Mouse (Mus musculus) hindbrain, embryonic 15.5 days (tissue): ENCODE results near the gene Tldc1. TPM values are rescaled to one million over a fixed set of nuclear protein-coding genes. Genes with fewer than 3 reads are reported as not detected.

ENCODE experiments used
- ATAC-seq: fragments of 200-750 bp; cut with Nextera tagmentation; 2 replicates; pipeline ENCODE4 v1.8.0; 2017; ENCODE audit warnings: low read depth, moderate number of reproducible peaks, moderate TSS enrichment; ENCODE audit not compliant: low FRiP score
- H3K27ac ChIP-seq: fragments of 300-500 bp; sonication (generic); replicated peaks from 2 replicates; pipeline ENCODE4 v1.5.1; 2015; ENCODE audit warnings: mild to moderate bottlenecking, inconsistent platforms
- H3K27me3 ChIP-seq: fragments of 300-500 bp; sonication (generic); 2 replicates; pipeline ENCODE4 v1.6.1; 2015; ENCODE audit warnings: control low read depth, inconsistent platforms
- H3K36me3 ChIP-seq: fragments of 300-500 bp; sonication (generic); 2 replicates; pipeline ENCODE4 v1.6.1; 2015; ENCODE audit warnings: control low read depth, inconsistent platforms
- H3K4me1 ChIP-seq: fragments of 300-500 bp; sonication (generic); replicated peaks from 2 replicates; pipeline ENCODE4 v1.6.1; 2015; ENCODE audit warnings: control low read depth, inconsistent platforms
- H3K4me2 ChIP-seq: fragments of 300-500 bp; sonication (generic); 2 replicates; pipeline ENCODE4 v1.6.1; 2015; ENCODE audit warnings: moderate library complexity, mild to moderate bottlenecking, inconsistent platforms
- H3K4me3 ChIP-seq: fragments of 300-500 bp; sonication (generic); 2 replicates; pipeline ENCODE4 v1.5.1; 2015; ENCODE audit warnings: mild to moderate bottlenecking, inconsistent platforms
- H3K9ac ChIP-seq: fragments of 300-500 bp; sonication (generic); 2 replicates; pipeline ENCODE4 v1.6.1; 2015; ENCODE audit warnings: inconsistent platforms
- H3K9me3 ChIP-seq: fragments of 300-500 bp; sonication (generic); 2 replicates; pipeline ENCODE4 v1.6.1; 2016; ENCODE audit warnings: control low read depth, inconsistent platforms
- WGBS: fragments of 180-500 bp; shearing (Covaris S2); methylation state at CpG from one replicate; pipeline ENCODE4 v1.1.7; 2015; 5-methylcytosine and 5-hydroxymethylcytosine counted together
- polyA plus RNA-seq: library from polyadenylated mRNA; unstranded; fragments of >200 nt; fragmentation: Nextera tagmentation; extraction: Ambion mirVana; gene quantifications from 2 replicates; pipeline ENCODE4 v1.2.1, GENCODE M21; 2015

Gene Tldc1
- polyA plus RNA-seq, 1 experiment from 2014 or later = 13.2 TPM

DNA sequence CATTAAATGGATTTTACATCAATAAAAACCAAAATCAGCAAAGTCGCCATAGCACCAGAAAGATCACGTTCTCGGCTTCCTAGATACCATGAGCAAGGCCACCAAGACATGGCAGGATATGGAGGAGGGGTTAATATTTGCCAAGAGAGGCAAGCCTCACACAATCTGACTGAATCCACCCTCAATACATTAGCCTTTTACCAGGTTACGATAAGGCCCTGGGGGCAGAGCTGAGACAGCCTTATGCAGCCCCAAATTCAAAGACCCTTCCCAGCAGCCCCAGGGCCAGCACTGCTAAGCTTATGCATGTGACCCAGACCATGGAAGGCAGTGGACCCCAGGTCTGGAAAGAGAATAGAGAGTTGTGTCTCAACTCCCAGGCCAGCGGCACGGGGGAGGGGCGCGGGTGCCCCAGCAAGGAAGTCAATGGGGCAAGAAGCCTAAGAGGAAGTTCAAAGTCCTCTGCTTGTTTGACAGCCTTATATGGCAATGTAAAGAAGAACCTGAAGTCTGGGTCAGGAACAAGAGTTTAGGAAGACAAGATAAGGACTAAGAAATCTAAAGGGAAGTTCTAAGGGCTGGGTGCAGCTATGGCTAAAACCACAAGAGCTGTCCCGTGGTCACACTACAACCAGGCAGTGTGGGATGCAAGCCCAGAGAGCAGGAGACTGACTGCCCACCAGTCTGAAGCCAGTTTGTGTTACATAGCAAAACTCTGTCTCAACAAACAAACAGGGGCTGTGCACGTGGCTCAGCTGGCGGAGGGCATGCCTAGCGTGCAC, 34.6 kb upstream of the Tldc1 start:
- whole genome bisulfite sequencing = 86% methylated on average over 12 of the region's 12 CpGs
- Histone ChIP-seq H3K9me3 (no peaks in the 10 kb centered on the region), H3K27me3 (no peaks in the 10 kb centered on the region), H3K27ac (no peak overlapping the region), H3K36me3 (peaks cover 4% of the 10 kb centered on the region; the same call in 1 of the 2 replicates), H3K4me2 (no peak overlapping the region), H3K4me1 (peaks cover 55% of the 10 kb centered on the region), H3K4me3 (no peak overlapping the region), H3K9ac (no peak overlapping the region)
- no peak for ATAC-seq

DNA sequence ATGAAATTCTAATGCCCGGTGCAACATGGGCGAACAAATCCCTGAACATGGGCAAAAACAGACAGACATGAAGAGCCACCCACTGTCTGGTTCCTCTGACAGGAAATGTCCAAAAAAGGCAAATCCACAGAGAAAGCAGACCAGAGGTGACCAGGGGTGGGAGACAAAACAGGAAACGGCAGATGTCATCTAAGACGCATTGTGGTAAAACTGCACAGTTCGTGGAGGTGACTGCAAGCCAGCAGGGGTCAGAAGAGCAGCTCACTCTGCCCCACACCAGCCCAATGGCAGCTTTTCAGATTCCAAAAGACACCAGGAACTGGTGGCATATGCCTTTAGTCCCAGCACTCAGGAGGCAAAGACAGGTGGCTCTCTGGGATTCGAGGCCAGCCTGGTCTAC, 33.7 kb upstream of the Tldc1 start:
- no peak for ATAC-seq
- Histone ChIP-seq H3K4me1 (peaks cover 53% of the 10 kb centered on the region), H3K27ac (no peak overlapping the region), H3K27me3 (no peaks in the 10 kb centered on the region), H3K36me3 (peaks cover 4% of the 10 kb centered on the region; the same call in 1 of the 2 replicates), H3K4me3 (no peak overlapping the region), H3K9ac (no peak overlapping the region), H3K9me3 (no peaks in the 10 kb centered on the region), H3K4me2 (no peak overlapping the region)
- WGBS = 54% methylated on average over 6 of the region's 6 CpGs

DNA sequence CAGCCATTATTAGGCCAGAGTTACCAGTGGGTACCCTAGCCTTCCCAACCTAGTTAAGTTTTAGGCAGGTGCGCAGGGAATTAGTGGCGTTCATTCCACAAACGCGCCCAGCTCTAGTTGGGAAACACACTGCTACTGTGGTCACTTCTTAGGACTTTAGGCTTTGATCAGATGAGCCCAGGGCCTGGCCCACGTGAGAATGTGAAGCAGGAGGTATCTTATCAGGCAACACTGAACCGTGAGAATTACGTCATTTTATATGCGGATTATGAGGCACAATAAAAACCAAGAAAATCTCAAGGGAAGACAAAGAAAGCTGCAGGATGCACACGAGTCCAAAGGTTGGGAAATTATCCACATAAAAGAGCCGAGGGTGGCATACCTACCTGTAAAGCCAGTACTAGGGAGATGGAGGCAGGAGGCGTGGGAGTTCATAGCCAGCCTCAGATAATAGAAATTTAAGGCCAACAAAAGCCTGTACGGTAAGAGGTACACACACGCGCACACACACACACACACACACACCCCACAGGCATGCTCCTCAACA, 32.8 kb upstream of the Tldc1 start:
- no peak overlapping the region for H3K4me2 ChIP-seq
- H3K27me3 ChIP-seq = no peaks in the 10 kb centered on the region
- H3K4me3 ChIP-seq = no peak overlapping the region
- peaks cover 4% of the 10 kb centered on the region; the same call in 1 of the 2 replicates for H3K36me3 ChIP-seq
- H3K27ac ChIP-seq = no peak overlapping the region
- peaks cover 56% of the 10 kb centered on the region for H3K4me1 ChIP-seq
- WGBS = 72% methylated on average over 14 of the region's 14 CpGs
- ATAC-seq = no peak
- no peak overlapping the region for H3K9ac ChIP-seq
- H3K9me3 ChIP-seq = no peaks in the 10 kb centered on the region

DNA sequence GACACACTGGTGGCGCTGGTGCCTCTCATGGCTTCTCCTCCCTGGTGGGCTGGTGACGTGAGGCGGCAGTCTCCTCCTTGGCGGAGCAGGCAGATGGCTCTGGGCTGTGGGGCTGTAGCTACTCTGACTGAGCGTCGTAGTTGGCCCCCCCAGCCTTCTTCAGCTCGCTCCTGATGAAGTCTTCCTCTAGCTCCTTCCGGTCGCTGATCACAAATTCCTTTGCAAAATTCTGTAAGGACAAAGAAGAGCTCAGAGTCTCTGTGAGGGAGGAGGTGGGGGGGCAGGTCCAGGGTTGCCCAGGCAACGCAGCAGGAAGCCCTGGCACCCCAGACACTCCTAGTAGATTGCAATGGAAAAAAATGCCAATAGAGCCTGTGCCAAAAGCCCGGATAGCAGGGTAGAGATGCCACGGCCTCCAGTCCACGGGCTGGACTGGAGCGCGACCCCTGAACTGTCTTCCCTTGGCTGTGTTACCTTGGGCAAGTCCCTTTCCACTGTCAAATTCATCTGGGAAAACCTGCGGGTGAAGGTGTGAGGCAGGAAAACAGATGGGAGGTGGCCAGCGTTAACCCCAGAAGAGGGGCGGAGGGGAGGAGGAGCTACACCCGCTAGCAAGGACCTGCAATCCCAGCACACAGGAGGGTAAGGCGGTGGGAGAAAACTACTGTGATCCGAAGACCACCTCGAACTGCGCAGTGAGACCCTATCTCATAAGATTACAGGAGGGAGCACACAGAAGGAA, 32.1 kb upstream of the Tldc1 start:
- ATAC-seq = no peak
- Histone ChIP-seq H3K4me2 (no peak overlapping the region), H3K27me3 (no peaks in the 10 kb centered on the region), H3K36me3 (peaks cover 4% of the 10 kb centered on the region; the same call in 1 of the 2 replicates), H3K4me1 (peaks cover 59% of the 10 kb centered on the region), H3K9ac (no peak overlapping the region), H3K27ac (0 out of 2 replicates have a peak overlapping the region, but pooled peaks have one; percentile 30), H3K4me3 (no peak overlapping the region), H3K9me3 (no peaks in the 10 kb centered on the region)
- WGBS = 39% methylated on average over 23 of the region's 23 CpGs

DNA sequence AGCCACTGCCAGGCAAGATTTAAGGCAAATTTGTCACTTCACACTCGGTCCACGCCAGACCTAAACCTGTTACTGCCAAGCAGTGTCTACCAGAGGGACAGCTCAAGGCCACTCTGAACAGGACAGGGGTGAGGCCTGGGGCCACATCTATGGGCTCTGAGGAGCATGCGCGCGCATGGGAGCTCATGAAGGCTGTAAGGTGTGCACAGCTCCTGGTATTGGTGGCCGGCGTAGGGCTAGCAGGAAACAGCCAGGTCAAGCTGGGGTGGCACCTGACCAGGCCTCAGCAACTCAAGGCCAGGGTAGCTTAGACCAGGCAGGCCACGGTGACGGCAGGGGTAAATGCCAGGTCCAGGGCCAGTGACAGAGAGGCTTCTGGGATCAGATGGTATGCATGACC, 31.4 kb upstream of the Tldc1 start:
- no peak overlapping the region for H3K4me2 ChIP-seq
- H3K9me3 ChIP-seq = no peaks in the 10 kb centered on the region
- WGBS = 89% methylated on average over 9 of the region's 9 CpGs
- H3K4me1 ChIP-seq = peaks cover 59% of the 10 kb centered on the region
- H3K27ac ChIP-seq = 0 out of 2 replicates have a peak overlapping the region, but pooled peaks have one; percentile 30
- no peak overlapping the region for H3K4me3 ChIP-seq
- no peak overlapping the region for H3K9ac ChIP-seq
- ATAC-seq = no peak
- no peaks in the 10 kb centered on the region for H3K27me3 ChIP-seq
- H3K36me3 ChIP-seq = peaks cover 4% of the 10 kb centered on the region; the same call in 1 of the 2 replicates

DNA sequence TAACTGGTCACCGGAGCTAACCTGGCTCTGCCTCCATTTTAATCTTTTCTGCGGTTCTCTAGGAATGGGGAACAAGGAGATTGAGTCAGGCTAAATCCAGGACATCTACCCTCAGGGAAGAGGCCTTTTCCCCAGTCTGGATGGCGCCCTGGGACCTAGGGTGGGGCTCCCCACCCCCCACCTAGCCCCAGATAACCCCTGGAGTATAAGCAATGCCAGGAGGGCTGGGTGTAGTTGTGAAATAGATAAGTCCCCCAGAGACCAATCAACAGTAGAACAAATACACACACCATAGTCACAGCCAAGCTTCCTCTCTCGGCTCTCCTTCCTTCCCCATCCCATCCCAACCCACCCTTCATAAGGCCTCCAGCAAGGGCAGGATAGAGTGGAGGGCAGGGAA, 29.5 kb upstream of the Tldc1 start:
- Histone ChIP-seq H3K27ac (no peak overlapping the region), H3K4me3 (no peak overlapping the region), H3K27me3 (no peaks in the 10 kb centered on the region), H3K9ac (no peak overlapping the region), H3K4me2 (no peak overlapping the region), H3K4me1 (peaks cover 46% of the 10 kb centered on the region), H3K9me3 (no peaks in the 10 kb centered on the region), H3K36me3 (peaks cover 4% of the 10 kb centered on the region; the same call in 1 of the 2 replicates)
- no peak for ATAC-seq
- 86% methylated on average over 4 of the region's 4 CpGs for WGBS

DNA sequence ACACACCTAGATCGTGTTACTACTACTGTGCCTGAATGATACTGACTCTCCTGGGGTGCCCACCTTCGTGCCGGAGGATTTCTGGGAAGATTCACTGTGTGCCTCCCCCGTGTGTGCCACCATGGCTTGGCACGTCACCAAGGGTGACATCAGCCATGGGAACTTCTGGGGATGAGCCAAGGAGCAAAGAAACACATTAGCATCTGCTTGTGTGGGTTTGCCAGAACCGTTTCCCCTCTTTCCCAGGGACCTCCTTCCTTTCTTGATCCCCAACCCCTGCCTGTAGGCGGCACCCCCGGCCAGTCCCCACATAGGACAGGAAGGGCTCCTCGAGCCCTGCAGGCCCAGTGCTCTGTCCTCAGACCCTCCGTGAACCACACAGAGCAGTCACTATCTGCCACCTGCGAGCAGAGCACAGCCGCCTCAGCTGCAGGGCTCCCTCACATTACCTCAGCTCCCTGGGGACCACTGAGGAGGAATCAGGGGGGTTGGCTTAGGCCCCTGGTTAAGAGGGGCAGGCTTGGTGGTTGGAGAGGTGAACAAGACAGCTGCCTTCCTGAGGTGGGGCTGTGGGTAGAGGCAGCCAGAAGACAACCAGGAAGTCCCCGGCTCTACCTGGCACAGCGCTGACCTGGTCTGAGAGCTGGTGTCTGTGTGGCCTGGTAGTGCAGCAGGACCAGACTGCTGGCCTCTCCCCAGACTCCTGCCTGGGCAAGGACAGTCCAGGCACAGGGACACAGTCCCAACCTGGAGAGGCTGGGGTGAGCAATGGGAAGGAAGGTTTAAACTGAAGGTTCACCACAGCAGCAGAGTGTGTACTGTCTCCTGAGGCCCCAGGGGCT, 28.4 kb upstream of the Tldc1 start:
- H3K9me3 ChIP-seq = no peaks in the 10 kb centered on the region
- no peak overlapping the region for H3K27ac ChIP-seq
- H3K4me3 ChIP-seq = no peak overlapping the region
- no peaks in the 10 kb centered on the region for H3K27me3 ChIP-seq
- H3K4me1 ChIP-seq = peaks cover 36% of the 10 kb centered on the region
- ATAC-seq = peak; percentile 50
- H3K9ac ChIP-seq = no peak overlapping the region
- H3K4me2 ChIP-seq = no peak overlapping the region
- 67% methylated on average over 14 of the region's 14 CpGs for WGBS
- H3K36me3 ChIP-seq = peaks cover 4% of the 10 kb centered on the region; the same call in 1 of the 2 replicates

DNA sequence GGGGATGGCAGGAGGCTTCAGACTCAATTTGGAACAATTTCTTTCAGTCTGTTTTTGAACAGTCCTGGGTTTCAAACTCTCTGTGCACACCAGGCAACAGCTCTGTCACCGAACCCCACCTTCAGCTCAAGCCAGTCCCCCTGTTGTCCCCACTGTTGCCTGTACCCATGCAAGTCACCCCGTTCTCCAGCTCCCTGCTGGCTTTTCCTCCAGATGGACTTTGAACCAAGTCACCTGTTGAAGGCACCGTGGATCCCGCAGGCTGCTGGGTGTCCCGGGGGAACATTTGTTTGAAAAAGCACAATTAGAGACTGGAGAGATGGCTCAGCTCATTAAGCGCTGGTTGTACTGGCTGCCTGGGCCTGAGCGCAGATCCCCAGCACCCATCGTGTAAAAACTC, 27.1 kb upstream of the Tldc1 start:
- Histone ChIP-seq H3K36me3 (peaks cover 4% of the 10 kb centered on the region; the same call in 1 of the 2 replicates), H3K27ac (0 out of 2 replicates have a peak overlapping the region, but pooled peaks have one; percentile 14), H3K4me3 (no peak overlapping the region), H3K4me1 (peaks cover 33% of the 10 kb centered on the region), H3K27me3 (no peaks in the 10 kb centered on the region), H3K4me2 (no peak overlapping the region), H3K9me3 (no peaks in the 10 kb centered on the region), H3K9ac (no peak overlapping the region)
- WGBS = 58% methylated on average over 8 of the region's 8 CpGs
- no peak for ATAC-seq

DNA sequence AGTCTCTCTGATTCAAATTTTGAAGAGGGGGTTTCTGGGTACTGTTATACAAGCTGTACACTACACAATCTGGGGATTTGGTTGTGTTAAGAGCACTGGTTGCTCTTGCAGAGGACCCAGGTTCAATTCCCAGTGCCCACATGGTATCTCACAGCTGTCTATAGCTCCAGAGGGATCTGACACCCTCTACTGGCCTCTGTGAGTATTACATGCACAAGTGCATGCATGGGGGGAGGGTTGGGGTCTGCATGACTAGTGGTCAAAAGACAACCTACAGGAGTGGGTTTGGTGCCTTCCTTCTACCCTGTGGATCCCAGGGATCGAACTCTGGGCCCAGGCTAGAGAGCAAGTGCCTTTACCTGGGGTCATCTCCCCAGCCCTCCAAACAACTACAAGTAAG, 24.4 kb upstream of the Tldc1 start:
- Histone ChIP-seq H3K4me3 (no peak overlapping the region), H3K4me1 (peaks cover 38% of the 10 kb centered on the region), H3K4me2 (no peak overlapping the region), H3K27ac (no peak overlapping the region), H3K27me3 (no peaks in the 10 kb centered on the region), H3K36me3 (no peaks in the 10 kb centered on the region), H3K9ac (no peak overlapping the region), H3K9me3 (no peaks in the 10 kb centered on the region)
- ATAC-seq = no peak
- WGBS = 92% methylated on average over 1 of the region's 1 CpGs

DNA sequence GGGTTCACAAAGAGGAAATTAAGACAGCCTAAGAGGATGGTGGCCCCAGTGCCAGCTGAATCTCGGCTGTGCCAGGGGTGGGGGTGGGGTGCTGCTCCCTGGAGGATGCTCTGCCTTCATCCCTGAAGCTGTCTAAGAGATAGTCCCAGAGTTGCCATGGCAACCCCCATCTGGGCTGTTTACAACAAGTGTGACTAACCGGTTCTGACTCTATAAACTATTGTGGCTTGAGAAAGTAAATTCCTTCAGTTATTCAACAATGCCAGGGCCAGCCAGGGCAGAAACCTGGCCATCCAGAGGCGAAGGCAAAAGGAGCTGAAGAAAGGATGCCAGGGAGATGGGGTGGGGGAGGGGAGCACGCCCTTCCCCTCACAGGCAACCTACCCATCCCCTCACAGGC, 23.0 kb upstream of the Tldc1 start:
- H3K4me1 ChIP-seq = peaks cover 25% of the 10 kb centered on the region

DNA sequence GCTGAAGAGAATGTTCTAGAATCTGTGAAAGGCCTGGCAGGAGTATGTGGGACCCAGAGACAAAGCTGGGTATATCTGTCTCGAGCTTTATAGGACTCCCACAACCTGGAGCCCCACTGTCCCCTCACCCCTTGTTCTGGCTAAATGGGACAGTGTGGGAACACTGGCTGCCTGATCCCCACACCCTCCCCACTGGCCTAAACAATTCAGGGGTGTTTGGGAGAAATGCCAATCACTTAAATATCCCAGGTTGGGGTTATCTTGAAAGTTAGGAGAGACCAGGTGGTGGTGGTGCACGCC, 20.7 kb upstream of the Tldc1 start:
- Histone ChIP-seq H3K9me3 (no peaks in the 10 kb centered on the region), H3K36me3 (no peaks in the 10 kb centered on the region), H3K27ac (peak overlapping the region; percentile 78), H3K4me3 (no peak overlapping the region), H3K9ac (0 out of 2 replicates have a peak overlapping the region, but pooled peaks have one; percentile 26), H3K27me3 (no peaks in the 10 kb centered on the region), H3K4me2 (peak overlapping the region; percentile 39), H3K4me1 (peaks cover 22% of the 10 kb centered on the region)
- no peak for ATAC-seq
- WGBS = 50% methylated on average over 2 of the region's 2 CpGs

More for the DNA sequence above, 23.0 kb upstream of the Tldc1 start:
- H3K4me2 ChIP-seq = no peak overlapping the region
- no peaks in the 10 kb centered on the region for H3K27me3 ChIP-seq
- no peaks in the 10 kb centered on the region for H3K9me3 ChIP-seq
- no peak overlapping the region for H3K4me3 ChIP-seq
- H3K36me3 ChIP-seq = no peaks in the 10 kb centered on the region
- H3K27ac ChIP-seq = peak overlapping the region; percentile 67; the same call in 1 of the 2 replicates
- ATAC-seq = no peak
- H3K9ac ChIP-seq = no peak overlapping the region
- 4% methylated on average over 4 of the region's 4 CpGs for WGBS
